Mouse (Mus musculus) kidney, postnatal 0 days (tissue): ENCODE measurements at regions not wholly inside any gene's neighbourhood (a gene's known extent, or its start where the extent isn't known, plus 50 kb on each side); places are given as distances from the start of the nearest gene placed in this dataset.

Experiments
- ATAC-seq: fragments of 200-750 bp; cut with Nextera tagmentation; replicated peaks from 2 replicates; pipeline ENCODE4 v1.8.0; 2017; ENCODE audit warnings: low read depth, moderate number of reproducible peaks, moderate TSS enrichment, moderate library complexity; ENCODE audit not compliant: low FRiP score
- DNase-seq: peaks from one replicate; pipeline ENCODE4 v3.0.0-alpha.2; 2016; ENCODE audit warnings: low spot score
- H3K27ac ChIP-seq: fragments of 300-500 bp; sonication (generic); 2 replicates; pipeline ENCODE4 v1.5.1; 2014; ENCODE audit warnings: mild to moderate bottlenecking
- H3K27me3 ChIP-seq: fragments of 300-500 bp; sonication (generic); 2 replicates; pipeline ENCODE4 v1.6.1; 2014; ENCODE audit warnings: low read length, mixed read lengths; ENCODE audit not compliant: insufficient read depth
- H3K36me3 ChIP-seq: fragments of 300-500 bp; sonication (generic); 2 replicates; pipeline ENCODE4 v1.6.1; 2014; ENCODE audit warnings: low read length, mixed read lengths; ENCODE audit not compliant: insufficient read depth
- H3K4me1 ChIP-seq: fragments of 300-500 bp; sonication (generic); replicated peaks from 2 replicates; pipeline ENCODE4 v1.6.1; 2014; ENCODE audit warnings: antibody characterized with exemption, low read length, mixed read lengths; ENCODE audit not compliant: insufficient read depth
- H3K4me2 ChIP-seq: fragments of 300-500 bp; sonication (generic); 2 replicates; pipeline ENCODE4 v1.6.1; 2014; ENCODE audit warnings: mild to moderate bottlenecking, low read length, moderate library complexity, mixed read lengths
- H3K4me3 ChIP-seq: fragments of 300-500 bp; sonication (generic); replicated peaks from 2 replicates; pipeline ENCODE4 v1.5.1; 2014; ENCODE audit warnings: low read depth, low read length
- H3K9ac ChIP-seq: fragments of 300-500 bp; sonication (generic); 2 replicates; pipeline ENCODE4 v1.6.1; 2014; ENCODE audit warnings: low read depth, low read length
- H3K9me3 ChIP-seq: fragments of 300-500 bp; sonication (generic); replicated peaks from 2 replicates; pipeline ENCODE4 v1.6.1; 2016; ENCODE audit warnings: low read length, inconsistent platforms, mixed read lengths
- CTCF ChIP-seq: IDR thresholded peaks from 2 replicates; pipeline ENCODE4 v1.5.1; 2016; ENCODE audit warnings: antibody characterized with exemption, low read depth, mild to moderate bottlenecking, moderate library complexity
- WGBS: fragments of 180-500 bp; shearing (Covaris S2); extraction: QIAGEN DNeasy Blood & Tissue Kit; methylation state at CpG from one replicate; pipeline ENCODE4 v1.1.7; 2014; 5-methylcytosine and 5-hydroxymethylcytosine counted together

GRCm38 (mm10) chr11:114554576-114554975, 113.7 kb upstream of the Rpl38 start:
- DNase-seq: no peak
- no peaks in the 10 kb centered on the region for H3K4me1 ChIP-seq
- ATAC-seq: no peak
- H3K9ac ChIP-seq: no peak overlapping the region
- H3K9me3 ChIP-seq: no peaks in the 10 kb centered on the region
- H3K27ac ChIP-seq: no peak overlapping the region
- 0 out of 2 replicates have a peak, but pooled peaks cover 2% of the 10 kb centered on the region for H3K27me3 ChIP-seq
- H3K4me2 ChIP-seq: no peak overlapping the region
- 64% methylated on average over 5 of the region's 5 CpGs for WGBS
- TF ChIP-seq CTCF: peak; percentile 17; the same call in 1 of the 2 replicates
- no peaks in the 10 kb centered on the region for H3K36me3 ChIP-seq
- H3K4me3 ChIP-seq: no peak overlapping the region

GRCm38 (mm10) chr11:114553992-114554391, 114.3 kb upstream of the Rpl38 start:
- Histone ChIP-seq H3K4me2 (no peak overlapping the region), H3K9ac (no peak overlapping the region), H3K4me3 (no peak overlapping the region), H3K9me3 (no peaks in the 10 kb centered on the region), H3K27ac (no peak overlapping the region), H3K27me3 (no peaks in the 10 kb centered on the region), H3K36me3 (no peaks in the 10 kb centered on the region), H3K4me1 (no peaks in the 10 kb centered on the region)
- DNase-seq: peak; percentile 36
- ATAC-seq: no peak
- 23% methylated on average over 13 of the region's 13 CpGs for WGBS
- no peak for TF ChIP-seq CTCF

GRCm38 (mm10) chr11:114552176-114552575, 116.1 kb upstream of the Rpl38 start:
- ATAC-seq (peak; percentile 25; the same call in 1 of the 2 replicates), DNase-seq (no peak)
- WGBS: 64% methylated on average over 7 of the region's 7 CpGs
- Histone ChIP-seq H3K36me3 (no peaks in the 10 kb centered on the region), H3K27me3 (no peaks in the 10 kb centered on the region), H3K4me3 (no peak overlapping the region), H3K4me2 (no peak overlapping the region), H3K4me1 (no peaks in the 10 kb centered on the region), H3K9ac (no peak overlapping the region), H3K27ac (no peak overlapping the region), H3K9me3 (no peaks in the 10 kb centered on the region)
- no peak for TF ChIP-seq CTCF

- H3K9me3 ChIP-seq: no peaks in the 10 kb centered on the region
- H3K4me3 ChIP-seq: no peak overlapping the region
- WGBS: 90% methylated on average over 4 of the region's 4 CpGs
- H3K4me2 ChIP-seq: no peak overlapping the region
- no peak overlapping the region for H3K9ac ChIP-seq
- H3K27ac ChIP-seq: no peak overlapping the region
- no peaks in the 10 kb centered on the region for H3K27me3 ChIP-seq
- DNase-seq: no peak
- no peaks in the 10 kb centered on the region for H3K36me3 ChIP-seq
- no peaks in the 10 kb centered on the region for H3K4me1 ChIP-seq
- no peak for TF ChIP-seq CTCF
- ATAC-seq: no peak
These were observed 117.1 kb upstream of the Rpl38 start for GRCm38 (mm10) chr11:114551262-114551661.

- no peak for TF ChIP-seq CTCF
- H3K27me3 ChIP-seq: no peaks in the 10 kb centered on the region
- no peaks in the 10 kb centered on the region for H3K9me3 ChIP-seq
- no peak overlapping the region for H3K4me2 ChIP-seq
- no peak for DNase-seq
- ATAC-seq: no peak
- H3K4me3 ChIP-seq: no peak overlapping the region
- H3K36me3 ChIP-seq: no peaks in the 10 kb centered on the region
- H3K4me1 ChIP-seq: no peaks in the 10 kb centered on the region
- H3K9ac ChIP-seq: no peak overlapping the region
- no peak overlapping the region for H3K27ac ChIP-seq
- 68% methylated on average over 5 of the region's 5 CpGs for WGBS
These were observed 119.7 kb upstream of the Rpl38 start for GRCm38 (mm10) chr11:114548658-114549057.

DNA sequence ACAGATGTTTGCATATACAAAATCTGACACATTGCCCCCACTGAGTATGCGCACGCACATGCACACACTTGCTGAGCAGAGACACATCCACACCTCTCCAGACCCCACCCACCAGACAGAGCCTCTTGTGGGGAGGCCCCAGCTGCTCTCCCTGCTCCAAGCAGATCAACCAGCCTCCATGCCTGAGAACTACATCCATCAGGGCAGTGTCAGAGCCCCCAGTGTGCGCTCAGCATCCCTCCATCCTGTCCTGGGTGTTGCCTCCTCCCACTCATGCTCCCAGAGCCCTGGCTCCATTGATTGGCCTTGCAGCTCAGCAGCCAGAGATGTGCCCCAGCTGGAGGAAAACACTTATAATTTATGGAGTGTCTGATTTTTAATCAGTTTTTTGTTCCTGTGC, 124.1 kb upstream of the Rpl38 start:
- ATAC-seq (no peak), DNase-seq (no peak)
- TF ChIP-seq CTCF: no peak
- Histone ChIP-seq H3K36me3 (no peaks in the 10 kb centered on the region), H3K9me3 (no peaks in the 10 kb centered on the region), H3K27ac (no peak overlapping the region), H3K27me3 (no peaks in the 10 kb centered on the region), H3K9ac (no peak overlapping the region), H3K4me2 (no peak overlapping the region), H3K4me3 (no peak overlapping the region), H3K4me1 (no peaks in the 10 kb centered on the region)
- WGBS: 56% methylated on average over 3 of the region's 3 CpGs

- Histone ChIP-seq H3K9me3 (no peaks in the 10 kb centered on the region), H3K36me3 (no peaks in the 10 kb centered on the region), H3K4me2 (no peak overlapping the region), H3K4me3 (no peak overlapping the region), H3K9ac (no peak overlapping the region), H3K27ac (no peak overlapping the region), H3K4me1 (no peaks in the 10 kb centered on the region), H3K27me3 (no peaks in the 10 kb centered on the region)
- DNase-seq (no peak), ATAC-seq (no peak)
- 62% methylated on average over 8 of the region's 8 CpGs for WGBS
- no peak for TF ChIP-seq CTCF
These were observed 126.2 kb upstream of the Rpl38 start for GRCm38 (mm10) chr11:114542167-114542566.
